Mouse (Mus musculus) hindbrain, embryonic 10.5 days (tissue): ENCODE results near the gene Itgav. TPM values are rescaled to one million over a fixed set of nuclear protein-coding genes. Genes with fewer than 3 reads are reported as not detected.
A peak's percentile ranks its signal among the peaks of the same experiment; 100 is the strongest.

ENCODE experiments used
- DNase-seq: peaks from one replicate; pipeline ENCODE4 v3.0.0-alpha.2; 2017; ENCODE audit warnings: low spot score
- H3K27ac ChIP-seq: fragments of 300-500 bp; sonication (generic); 2 replicates; pipeline ENCODE4 v1.5.1; 2016; ENCODE audit warnings: mild to moderate bottlenecking, moderate library complexity
- H3K27me3 ChIP-seq: fragments of 300-500 bp; sonication (generic); 2 replicates; pipeline ENCODE4 v1.6.1; 2016; ENCODE audit warnings: mild to moderate bottlenecking; ENCODE audit not compliant: poor library complexity, insufficient read depth, severe bottlenecking
- H3K36me3 ChIP-seq: fragments of 300-500 bp; sonication (generic); 2 replicates; pipeline ENCODE4 v1.6.1; 2016; ENCODE audit warnings: mild to moderate bottlenecking, moderate library complexity
- H3K4me1 ChIP-seq: fragments of 300-500 bp; sonication (generic); replicated peaks from 2 replicates; pipeline ENCODE4 v1.6.1; 2016; ENCODE audit warnings: mild to moderate bottlenecking
- H3K4me3 ChIP-seq: fragments of 300-500 bp; sonication (generic); 2 replicates; pipeline ENCODE4 v1.5.1; 2016; ENCODE audit warnings: mild to moderate bottlenecking, moderate library complexity
- H3K9me3 ChIP-seq: fragments of 300-500 bp; sonication (generic); 2 replicates; pipeline ENCODE4 v1.6.1; 2016; ENCODE audit warnings: mild to moderate bottlenecking, moderate library complexity
- WGBS: fragments of 180-500 bp; shearing (Covaris S2); methylation state at CpG from one replicate; pipeline ENCODE4 v1.1.7; 2016; 5-methylcytosine and 5-hydroxymethylcytosine counted together
- polyA plus RNA-seq: library from polyadenylated mRNA; unstranded; fragments of >200 nt; fragmentation: Nextera tagmentation; extraction: Ambion mirVana; gene quantifications from 2 replicates; pipeline ENCODE4 v1.2.1, GENCODE M21; 2016

Itgav gene
- polyA plus RNA-seq = 31.8 and 32.4 TPM in 2 replicates

GRCm38 (mm10) chr2:83723921-83724826 is at the start of gene Itgav:
TSS of gene Itgav (plus strand) at chr2:83724397.
- no peaks in the 10 kb centered on the region for H3K27me3 ChIP-seq
- H3K36me3 ChIP-seq = no peaks in the 10 kb centered on the region
- H3K27ac ChIP-seq = peak within 1 kb of the TSS; percentile 95
- peak; percentile 83 for DNase-seq
- peak within 1 kb of the TSS; percentile 87 for H3K4me3 ChIP-seq
- H3K4me1 ChIP-seq = peaks cover 19% of the 10 kb centered on the region
- WGBS = under 1% methylated on average over 84 of the region's 84 CpGs
- H3K9me3 ChIP-seq = no peaks in the 10 kb centered on the region

DNA sequence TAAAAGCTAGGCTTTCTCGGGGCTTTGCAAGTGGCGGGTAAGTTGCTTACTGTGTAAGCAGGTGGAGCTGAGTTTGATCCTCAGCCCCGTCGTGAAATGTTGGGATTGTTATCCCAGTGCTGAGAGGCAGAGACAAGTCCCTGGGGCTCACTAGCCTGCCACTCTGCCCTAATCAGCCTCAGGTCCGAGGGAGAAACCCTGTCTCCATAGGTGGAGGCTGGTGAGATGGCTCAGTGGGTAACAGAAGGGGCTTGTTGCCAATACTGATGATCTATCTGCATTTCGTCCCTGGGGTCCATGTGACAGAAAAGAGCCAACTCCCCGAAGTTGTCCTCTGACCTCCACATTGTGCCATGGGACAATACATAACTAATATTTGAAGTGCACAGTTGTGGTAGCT is 49.8 kb upstream of the Itgav start:
- no peaks in the 10 kb centered on the region for H3K4me1 ChIP-seq
- H3K27me3 ChIP-seq = no peaks in the 10 kb centered on the region
- no peaks in the 10 kb centered on the region for H3K9me3 ChIP-seq
- no peak overlapping the region for H3K4me3 ChIP-seq
- H3K36me3 ChIP-seq = peaks cover 39% of the 10 kb centered on the region; the same call in 1 of the 2 replicates
- no peak for DNase-seq
- no peak overlapping the region for H3K27ac ChIP-seq
- 79% methylated on average over 7 of the region's 7 CpGs for WGBS

DNA sequence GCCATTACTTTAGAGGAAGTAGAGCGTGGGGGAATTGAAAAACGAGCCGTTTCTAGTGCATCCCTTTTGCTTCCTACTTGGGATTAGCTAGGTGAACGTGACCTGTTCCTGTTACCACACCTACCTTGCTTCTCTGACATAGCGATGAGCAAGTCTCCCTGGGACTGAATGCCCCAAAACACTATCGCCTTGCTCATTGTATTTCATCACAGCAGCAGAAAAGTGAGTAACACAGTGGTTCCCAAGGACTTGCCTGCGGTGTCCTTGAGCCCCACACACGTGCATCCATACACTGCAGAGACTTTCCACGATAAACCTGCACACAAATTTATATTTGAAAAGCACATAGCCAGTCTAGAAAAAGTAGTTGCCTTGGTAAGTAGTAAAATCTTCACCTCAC is 49.3 kb upstream of the Itgav start:
- Histone ChIP-seq H3K4me1 (no peaks in the 10 kb centered on the region), H3K27ac (no peak overlapping the region), H3K27me3 (no peaks in the 10 kb centered on the region), H3K9me3 (no peaks in the 10 kb centered on the region), H3K36me3 (peaks cover 37% of the 10 kb centered on the region; the same call in 1 of the 2 replicates), H3K4me3 (no peak overlapping the region)
- 91% methylated on average over 9 of the region's 9 CpGs for WGBS
- DNase-seq = no peak

- Histone ChIP-seq H3K4me3 (no peak overlapping the region), H3K4me1 (no peaks in the 10 kb centered on the region), H3K36me3 (peaks cover 31% of the 10 kb centered on the region; the same call in 1 of the 2 replicates), H3K27me3 (no peaks in the 10 kb centered on the region), H3K9me3 (no peaks in the 10 kb centered on the region), H3K27ac (no peak overlapping the region)
- DNase-seq = no peak
- 65% methylated on average over 5 of the region's 5 CpGs for WGBS
Observed at GRCm38 (mm10) chr2:83675681-83676080, 48.5 kb upstream of the Itgav start.

- WGBS = 88% methylated on average over 4 of the region's 4 CpGs
- H3K27ac ChIP-seq = no peak overlapping the region
- H3K4me3 ChIP-seq = no peak overlapping the region
Observed at GRCm38 (mm10) chr2:83676226-83676870, 47.8 kb upstream of the Itgav start.

GRCm38 (mm10) chr2:83681332-83681731 is 42.9 kb upstream of the Itgav start:
- 91% methylated on average over 8 of the region's 8 CpGs for WGBS
- no peak overlapping the region for H3K4me3 ChIP-seq
- no peaks in the 10 kb centered on the region for H3K4me1 ChIP-seq
- no peak overlapping the region for H3K27ac ChIP-seq
- H3K27me3 ChIP-seq = no peaks in the 10 kb centered on the region
- H3K36me3 ChIP-seq = no peaks in the 10 kb centered on the region
- H3K9me3 ChIP-seq = no peaks in the 10 kb centered on the region
- DNase-seq = no peak

More at GRCm38 (mm10) chr2:83676226-83676870, 47.8 kb upstream of the Itgav start:
- DNase-seq = no peak
- Histone ChIP-seq H3K4me1 (no peaks in the 10 kb centered on the region), H3K9me3 (no peaks in the 10 kb centered on the region), H3K36me3 (peaks cover 31% of the 10 kb centered on the region; the same call in 1 of the 2 replicates), H3K27me3 (no peaks in the 10 kb centered on the region)

GRCm38 (mm10) chr2:83681785-83682184 is 42.4 kb upstream of the Itgav start:
- Histone ChIP-seq H3K36me3 (no peaks in the 10 kb centered on the region), H3K4me3 (no peak overlapping the region), H3K27ac (no peak overlapping the region), H3K27me3 (no peaks in the 10 kb centered on the region), H3K4me1 (no peaks in the 10 kb centered on the region), H3K9me3 (no peaks in the 10 kb centered on the region)
- WGBS = 85% methylated on average over 6 of the region's 6 CpGs
- DNase-seq = no peak

DNA sequence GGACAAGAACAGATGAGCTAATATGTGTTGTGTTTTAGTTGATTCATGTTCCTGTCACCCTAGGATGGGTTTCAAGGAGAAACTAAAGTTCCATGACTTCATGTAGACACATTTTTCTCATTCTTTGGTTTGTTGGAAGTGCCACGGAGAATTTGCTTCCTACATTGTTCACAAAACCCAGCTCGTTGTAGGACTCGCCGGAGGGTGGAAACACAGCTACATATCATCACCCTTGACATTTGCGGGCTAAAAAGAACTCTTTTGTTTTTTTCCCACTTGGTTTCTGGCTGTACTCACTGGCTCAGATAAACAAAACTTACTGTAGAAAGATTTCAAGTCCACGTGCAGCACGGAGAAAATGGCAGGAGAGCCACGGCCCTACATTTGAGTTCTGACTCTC is 41.9 kb upstream of the Itgav start:
- no peaks in the 10 kb centered on the region for H3K27me3 ChIP-seq
- H3K36me3 ChIP-seq = no peaks in the 10 kb centered on the region
- H3K4me1 ChIP-seq = no peaks in the 10 kb centered on the region
- H3K9me3 ChIP-seq = no peaks in the 10 kb centered on the region
- DNase-seq = no peak
- 83% methylated on average over 8 of the region's 8 CpGs for whole genome bisulfite sequencing
- no peak overlapping the region for H3K4me3 ChIP-seq
- no peak overlapping the region for H3K27ac ChIP-seq

DNA sequence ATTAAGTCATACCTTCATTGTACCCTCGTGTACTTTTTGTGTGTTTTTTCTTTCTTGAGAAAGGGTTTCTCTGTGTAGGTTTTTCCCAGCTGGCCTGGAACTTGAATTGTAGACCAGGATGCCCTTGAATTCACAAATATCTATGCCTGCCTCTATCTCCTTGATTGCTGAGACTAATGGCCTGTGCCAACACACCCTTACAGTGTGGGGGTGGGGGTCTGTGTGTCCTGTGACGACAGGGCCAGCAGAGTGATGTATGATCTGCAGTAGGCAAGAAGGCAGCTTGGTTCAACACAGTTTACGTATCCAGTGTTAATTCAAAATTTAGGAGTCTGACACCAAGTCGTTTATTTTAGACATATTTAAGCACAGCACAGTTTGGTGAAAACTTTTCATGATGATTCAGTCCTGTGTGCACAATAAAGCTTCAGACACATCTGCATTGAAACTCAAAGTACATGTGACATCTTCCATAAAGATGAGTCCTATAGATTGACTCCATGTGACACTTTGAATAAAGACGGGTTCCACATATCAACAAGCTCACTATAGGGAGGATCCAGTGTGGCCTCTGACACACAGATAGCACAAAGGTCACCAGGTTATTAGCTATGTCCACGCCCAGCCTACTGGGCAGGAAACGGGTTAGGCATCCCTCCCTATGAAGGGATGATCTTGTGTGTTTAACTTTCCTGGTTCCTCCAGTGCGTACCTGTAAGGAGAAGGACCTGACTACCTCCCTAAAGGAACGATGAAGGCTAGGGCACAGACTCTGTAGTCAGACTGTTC is 40.3 kb upstream of the Itgav start:
- no peaks in the 10 kb centered on the region for H3K4me1 ChIP-seq
- 87% methylated on average over 9 of the region's 9 CpGs for WGBS
- no peak for DNase-seq

GRCm38 (mm10) chr2:83684691-83685090 is 39.5 kb upstream of the Itgav start:
- peaks cover 9% of the 10 kb centered on the region; the same call in 1 of the 2 replicates for H3K9me3 ChIP-seq
- H3K4me3 ChIP-seq = no peak overlapping the region
- H3K27ac ChIP-seq = no peak overlapping the region
- WGBS = 89% methylated on average over 8 of the region's 8 CpGs
- H3K36me3 ChIP-seq = no peaks in the 10 kb centered on the region
- no peaks in the 10 kb centered on the region for H3K27me3 ChIP-seq
- DNase-seq = no peak
- H3K4me1 ChIP-seq = no peaks in the 10 kb centered on the region

More for the DNA sequence above, 40.3 kb upstream of the Itgav start:
- Histone ChIP-seq H3K36me3 (no peaks in the 10 kb centered on the region), H3K27ac (no peak overlapping the region), H3K9me3 (peaks cover 6% of the 10 kb centered on the region; the same call in 1 of the 2 replicates), H3K27me3 (no peaks in the 10 kb centered on the region), H3K4me3 (no peak overlapping the region)

GRCm38 (mm10) chr2:83690372-83690771 is 33.8 kb upstream of the Itgav start:
- no peaks in the 10 kb centered on the region for H3K27me3 ChIP-seq
- 80% methylated on average over 2 of the region's 2 CpGs for WGBS
- peaks cover 5% of the 10 kb centered on the region for H3K4me1 ChIP-seq
- H3K9me3 ChIP-seq = peaks cover 9% of the 10 kb centered on the region; the same call in 1 of the 2 replicates
- no peak overlapping the region for H3K4me3 ChIP-seq
- no peaks in the 10 kb centered on the region for H3K36me3 ChIP-seq
- no peak for DNase-seq
- no peak overlapping the region for H3K27ac ChIP-seq

- Histone ChIP-seq H3K27me3 (no peaks in the 10 kb centered on the region), H3K9me3 (peaks cover 9% of the 10 kb centered on the region; the same call in 1 of the 2 replicates), H3K36me3 (no peaks in the 10 kb centered on the region), H3K27ac (no peak overlapping the region), H3K4me1 (peaks cover 5% of the 10 kb centered on the region), H3K4me3 (no peak overlapping the region)
- no peak for DNase-seq
- WGBS = 23% methylated on average over 10 of the region's 10 CpGs
Observed at GRCm38 (mm10) chr2:83692651-83693545, 31.3 kb upstream of the Itgav start.
